Mouse (Mus musculus): ENCODE measurements around the gene Strbp. TPM values are rescaled to one million over a fixed set of nuclear protein-coding genes. Genes with fewer than 3 reads are reported as not detected.

Gene Strbp
- polyA plus RNA-seq (2012; rRNA removed): 49.5 and 50.6 TPM in 2 replicates

DNA sequence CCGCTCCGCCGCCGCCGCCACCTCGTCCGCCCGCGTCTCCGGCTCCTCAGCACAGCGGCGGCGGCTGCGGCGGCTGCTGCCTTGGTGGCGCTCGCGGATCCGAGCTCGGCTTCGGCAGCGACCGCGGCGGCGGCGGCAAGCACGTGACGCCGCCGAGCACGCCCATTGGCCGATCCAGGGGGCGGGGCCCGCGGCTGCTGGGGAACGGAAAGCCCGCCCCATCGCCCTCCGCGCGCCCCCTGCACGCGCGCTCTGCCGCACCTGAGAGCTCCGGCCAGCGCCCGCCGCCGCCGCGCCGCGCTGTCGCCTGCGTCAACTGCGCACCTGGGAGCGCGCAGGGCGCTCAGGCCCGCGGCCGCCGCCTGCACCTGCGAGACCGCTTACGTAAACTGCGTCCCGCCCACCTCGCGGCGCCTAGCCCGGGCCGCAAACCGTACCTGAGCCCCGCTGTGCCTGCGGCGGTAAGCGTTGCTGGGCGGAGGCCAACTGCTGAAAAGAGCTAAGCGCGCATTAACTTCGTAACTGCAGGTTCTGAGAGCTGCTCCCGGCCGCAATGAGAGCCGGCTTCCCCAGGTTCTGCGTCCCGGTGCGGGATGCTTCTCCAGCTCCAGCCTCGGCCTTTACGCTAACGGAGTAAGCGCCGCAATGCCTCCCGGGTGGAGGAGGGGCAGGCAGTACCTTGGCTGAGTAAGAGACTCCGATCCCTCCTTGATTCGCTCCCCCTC lies at the start of gene Strbp:
Gene Strbp (minus strand): TSS at position 630 of the 725 bp plus-strand sequence.
- Histone ChIP-seq H3K27ac (ENCODE audit: insufficient read depth, low read length) (peak within 1 kb of the TSS; percentile 100), H3K27me3 (ENCODE audit: control insufficient read depth, insufficient read depth, low read length) (no peaks in the 10 kb centered on the region), H3K4me3 (replicated peaks; ENCODE audit: insufficient read depth, low read depth, low read length) (peak within 1 kb of the TSS; percentile 97), H3K4me1 (ENCODE audit: control insufficient read depth, insufficient read depth, low read length) (peaks cover 6% of the 10 kb centered on the region; the same call in 1 of the 2 replicates)
- under 1% methylated on average over 91 of the region's 98 CpGs for WGBS
- peak; percentile 73 for TF ChIP-seq POLR2A (IDR thresholded peaks at IDR 0.05; ENCODE audit: borderline replicate concordance, insufficient read depth, low read length)
- no peak for TF ChIP-seq CTCF (IDR thresholded peaks at IDR 0.05; ENCODE audit: borderline replicate concordance, insufficient read depth, low read depth, low read length)
- DNase-seq: peak; percentile 97 to 98

- 100% methylated on average over 1 of the region's 1 CpGs for WGBS
- H3K4me3 ChIP-seq (replicated peaks; ENCODE audit: insufficient read depth, low read depth, low read length): no peak overlapping the region
- no peak overlapping the region for H3K27ac ChIP-seq (ENCODE audit: insufficient read depth, low read length)
- no peak for TF ChIP-seq CTCF (IDR thresholded peaks at IDR 0.05; ENCODE audit: borderline replicate concordance, insufficient read depth, low read depth, low read length)
- peaks cover 29% of the 10 kb centered on the region for H3K4me1 ChIP-seq (ENCODE audit: control insufficient read depth, insufficient read depth, low read length)
- DNase-seq: no peak
- H3K27me3 ChIP-seq (ENCODE audit: control insufficient read depth, insufficient read depth, low read length): no peaks in the 10 kb centered on the region
These were observed 47.5 kb upstream of the Strbp start for GRCm38 (mm10) chr2:37751114-37751513.

DNA sequence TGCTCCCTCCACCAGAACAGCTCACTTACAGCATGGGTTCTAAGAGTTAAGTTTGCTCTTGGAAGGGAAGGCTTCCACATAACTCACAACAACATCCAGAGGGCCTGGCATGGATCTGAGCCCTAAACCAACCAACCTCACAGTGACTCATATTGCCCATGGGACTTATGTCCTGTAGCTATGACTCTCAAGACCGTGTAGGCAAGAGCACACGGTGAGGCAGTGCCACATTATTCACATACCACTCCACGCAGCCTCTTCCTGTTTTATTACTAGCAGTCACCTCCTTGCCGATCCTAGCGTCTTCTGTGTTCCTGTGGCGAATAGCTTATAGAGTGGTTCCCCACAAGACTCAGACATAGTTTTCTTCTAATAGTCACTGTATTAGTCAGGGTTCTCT lies 45.7 kb upstream of the Strbp start:
- TF ChIP-seq CTCF (IDR thresholded peaks at IDR 0.05; ENCODE audit: borderline replicate concordance, insufficient read depth, low read depth, low read length): no peak
- TF ChIP-seq POLR2A (IDR thresholded peaks at IDR 0.05; ENCODE audit: borderline replicate concordance, insufficient read depth, low read length): no peak
- Histone ChIP-seq H3K4me1 (ENCODE audit: control insufficient read depth, insufficient read depth, low read length) (peaks cover 16% of the 10 kb centered on the region), H3K27me3 (ENCODE audit: control insufficient read depth, insufficient read depth, low read length) (no peaks in the 10 kb centered on the region), H3K27ac (ENCODE audit: insufficient read depth, low read length) (no peak overlapping the region), H3K4me3 (replicated peaks; ENCODE audit: insufficient read depth, low read depth, low read length) (no peak overlapping the region)
- DNase-seq: no peak
- WGBS: 91% methylated on average over 6 of the region's 6 CpGs

- H3K27ac ChIP-seq (ENCODE audit: insufficient read depth, low read length): peak overlapping the region; percentile 11; the same call in 1 of the 2 replicates
- peak; percentile 58 to 61 for DNase-seq
- no peak overlapping the region for H3K4me3 ChIP-seq (replicated peaks; ENCODE audit: insufficient read depth, low read depth, low read length)
- TF ChIP-seq POLR2A (IDR thresholded peaks at IDR 0.05; ENCODE audit: borderline replicate concordance, insufficient read depth, low read length) (no peak), CTCF (IDR thresholded peaks at IDR 0.05; ENCODE audit: borderline replicate concordance, insufficient read depth, low read depth, low read length) (no peak)
- H3K27me3 ChIP-seq (ENCODE audit: control insufficient read depth, insufficient read depth, low read length): no peaks in the 10 kb centered on the region
- 37% methylated on average over 10 of the region's 10 CpGs for WGBS
- peaks cover 16% of the 10 kb centered on the region for H3K4me1 ChIP-seq (ENCODE audit: control insufficient read depth, insufficient read depth, low read length)
These were observed 44.9 kb upstream of the Strbp start for GRCm38 (mm10) chr2:37748442-37749066.

- peak; percentile 30 to 44 for DNase-seq
- no peaks in the 10 kb centered on the region for H3K27me3 ChIP-seq (ENCODE audit: control insufficient read depth, insufficient read depth, low read length)
- TF ChIP-seq POLR2A (IDR thresholded peaks at IDR 0.05; ENCODE audit: borderline replicate concordance, insufficient read depth, low read length): no peak
- TF ChIP-seq CTCF (IDR thresholded peaks at IDR 0.05; ENCODE audit: borderline replicate concordance, insufficient read depth, low read depth, low read length): no peak
- H3K4me1 ChIP-seq (ENCODE audit: control insufficient read depth, insufficient read depth, low read length): peaks cover 16% of the 10 kb centered on the region
- no peak overlapping the region for H3K27ac ChIP-seq (ENCODE audit: insufficient read depth, low read length)
- 30% methylated on average over 2 of the region's 2 CpGs for WGBS
- no peak overlapping the region for H3K4me3 ChIP-seq (replicated peaks; ENCODE audit: insufficient read depth, low read depth, low read length)
These were observed 44.2 kb upstream of the Strbp start for GRCm38 (mm10) chr2:37747909-37748308.

DNA sequence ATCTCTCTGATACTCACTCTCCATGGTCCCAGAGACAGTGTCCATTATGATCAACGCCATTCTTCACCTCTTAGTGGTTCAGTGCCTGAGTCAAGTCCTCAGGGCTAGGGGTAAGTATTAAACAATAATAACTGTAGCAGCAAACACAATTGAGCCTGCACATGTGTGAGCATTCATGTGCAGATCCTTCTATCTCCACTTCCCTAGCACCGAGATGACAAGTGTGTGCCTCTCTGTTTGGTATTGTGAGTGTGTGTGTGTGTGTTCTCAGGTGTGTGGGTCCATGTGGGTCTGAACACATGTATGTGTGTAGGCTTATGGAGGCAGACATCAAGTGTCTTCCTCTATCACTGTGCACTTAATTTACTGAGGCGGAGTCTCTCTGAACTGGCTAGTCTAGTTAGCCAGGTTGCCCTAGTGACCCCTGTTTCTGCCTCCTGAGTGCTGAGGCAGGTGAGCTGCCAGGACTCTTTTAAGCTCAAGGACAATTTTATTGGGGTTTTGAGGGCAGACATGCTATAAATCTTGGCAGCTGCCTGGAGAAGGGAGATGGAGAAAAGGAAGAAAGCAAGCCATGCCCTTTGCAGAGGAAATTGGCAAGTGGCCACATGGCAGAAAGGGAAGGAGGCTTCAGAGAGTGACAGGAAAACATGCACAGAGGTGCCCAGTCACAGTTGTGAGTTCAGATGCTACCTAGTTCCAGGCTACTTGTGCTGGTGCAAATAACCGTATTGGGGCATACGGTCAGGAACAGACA lies 42.8 kb upstream of the Strbp start:
- DNase-seq: no peak
- WGBS: 98% methylated on average over 5 of the region's 5 CpGs
- H3K4me3 ChIP-seq (replicated peaks; ENCODE audit: insufficient read depth, low read depth, low read length): no peak overlapping the region
- no peak overlapping the region for H3K27ac ChIP-seq (ENCODE audit: insufficient read depth, low read length)
- TF ChIP-seq POLR2A (IDR thresholded peaks at IDR 0.05; ENCODE audit: borderline replicate concordance, insufficient read depth, low read length) (no peak), CTCF (IDR thresholded peaks at IDR 0.05; ENCODE audit: borderline replicate concordance, insufficient read depth, low read depth, low read length) (no peak)
- H3K4me1 ChIP-seq (ENCODE audit: control insufficient read depth, insufficient read depth, low read length): peaks cover 21% of the 10 kb centered on the region
- no peaks in the 10 kb centered on the region for H3K27me3 ChIP-seq (ENCODE audit: control insufficient read depth, insufficient read depth, low read length)

DNA sequence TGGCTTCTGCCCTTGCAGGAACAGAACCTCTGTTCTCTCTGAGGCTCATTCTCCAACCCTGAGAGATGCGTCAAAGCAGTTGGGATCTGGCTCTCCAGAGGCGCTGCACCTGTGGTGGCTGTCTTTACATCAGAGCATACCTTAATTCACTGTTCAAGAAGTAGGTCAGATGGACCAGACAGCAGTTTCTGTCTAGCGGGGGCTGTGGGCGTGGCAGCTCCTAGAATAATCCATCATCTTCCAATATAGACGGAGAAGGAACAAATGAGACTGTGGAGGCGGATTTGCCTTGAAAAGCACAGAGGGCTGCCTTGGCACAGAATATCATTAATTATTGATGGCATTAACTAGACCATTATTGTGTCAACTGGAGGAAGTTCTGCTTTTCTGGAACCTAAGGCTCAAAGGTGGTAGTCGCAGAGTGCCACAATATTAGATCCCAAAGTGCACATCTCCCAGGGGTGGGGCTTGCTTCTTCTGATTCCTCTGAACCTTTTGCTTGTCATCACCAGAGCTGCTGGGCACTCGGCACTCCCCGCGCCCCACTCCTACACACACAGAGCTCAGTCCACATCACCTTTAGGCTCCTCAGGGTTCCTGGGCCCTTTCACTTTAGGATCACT lies 41.2 kb upstream of the Strbp start:
- 95% methylated on average over 10 of the region's 10 CpGs for WGBS
- DNase-seq: no peak
- no peak overlapping the region for H3K27ac ChIP-seq (ENCODE audit: insufficient read depth, low read length)

More for the DNA sequence above, 41.2 kb upstream of the Strbp start:
- H3K4me1 ChIP-seq (ENCODE audit: control insufficient read depth, insufficient read depth, low read length): peaks cover 21% of the 10 kb centered on the region
- H3K27me3 ChIP-seq (ENCODE audit: control insufficient read depth, insufficient read depth, low read length): no peaks in the 10 kb centered on the region
- no peak overlapping the region for H3K4me3 ChIP-seq (replicated peaks; ENCODE audit: insufficient read depth, low read depth, low read length)
- no peak for TF ChIP-seq POLR2A (IDR thresholded peaks at IDR 0.05; ENCODE audit: borderline replicate concordance, insufficient read depth, low read length)
- TF ChIP-seq CTCF (IDR thresholded peaks at IDR 0.05; ENCODE audit: borderline replicate concordance, insufficient read depth, low read depth, low read length): no peak

Data from cerebellum, adult 2 months (tissue).